Mouse (Mus musculus) stomach, embryonic 14.5 days (tissue): ENCODE measurements around the gene Ccdc96. TPM values are rescaled to one million over a fixed set of nuclear protein-coding genes. Genes with fewer than 3 reads are reported as not detected.

Experiments
- ATAC-seq: fragments of 200-750 bp; cut with Nextera tagmentation; 2 replicates; pipeline ENCODE4 v1.8.0; 2017; ENCODE audit warnings: low read depth, moderate TSS enrichment; ENCODE audit not compliant: insufficient number of reproducible peaks, insufficient read depth, low FRiP score
- H3K27ac ChIP-seq: fragments of 300-500 bp; sonication (generic); 2 replicates; pipeline ENCODE4 v1.5.1; 2014; ENCODE audit warnings: mild to moderate bottlenecking, low read length, moderate library complexity, mixed read lengths
- H3K27me3 ChIP-seq: fragments of 300-500 bp; sonication (generic); 2 replicates; pipeline ENCODE4 v1.6.1; 2014; ENCODE audit warnings: low read length, control low read depth, mixed read lengths; ENCODE audit not compliant: control insufficient read depth, insufficient read depth
- H3K36me3 ChIP-seq: fragments of 300-500 bp; sonication (generic); 2 replicates; pipeline ENCODE4 v1.6.1; 2014; ENCODE audit warnings: mild to moderate bottlenecking, control low read depth, low read length, moderate library complexity, mixed read lengths; ENCODE audit not compliant: control insufficient read depth, insufficient read depth
- H3K4me1 ChIP-seq: fragments of 300-500 bp; sonication (generic); 2 replicates; pipeline ENCODE4 v1.6.1; 2014; ENCODE audit warnings: low read length, control low read depth, mixed read lengths; ENCODE audit not compliant: control insufficient read depth, insufficient read depth
- H3K4me2 ChIP-seq: fragments of 300-500 bp; sonication (generic); replicated peaks from 2 replicates; pipeline ENCODE4 v1.6.1; 2014; ENCODE audit warnings: low read depth, low read length, control low read depth
- H3K4me3 ChIP-seq: fragments of 300-500 bp; sonication (generic); 2 replicates; pipeline ENCODE4 v1.5.1; 2014; ENCODE audit warnings: low read depth, low read length, control low read depth
- H3K9ac ChIP-seq: fragments of 300-500 bp; sonication (generic); replicated peaks from 2 replicates; pipeline ENCODE4 v1.6.1; 2014; ENCODE audit warnings: low read depth, mild to moderate bottlenecking, control low read depth, low read length, moderate library complexity, mixed read lengths
- H3K9me3 ChIP-seq: fragments of 300-500 bp; sonication (generic); 2 replicates; pipeline ENCODE4 v1.6.1; 2016; ENCODE audit warnings: low read depth, low read length, control low read depth; ENCODE audit not compliant: control insufficient read depth
- WGBS: fragments of 180-500 bp; shearing (Covaris S2); extraction: QIAGEN DNeasy Blood & Tissue Kit; methylation state at CpG from one replicate; pipeline ENCODE4 v1.1.7; 2014; 5-methylcytosine and 5-hydroxymethylcytosine counted together
- polyA plus RNA-seq: library from polyadenylated mRNA; unstranded; fragments of >200 nt; fragmentation: Nextera tagmentation; extraction: Ambion mirVana; gene quantifications from 2 replicates; pipeline ENCODE4 v1.2.1, GENCODE M21; 2014

Gene Ccdc96
- polyA plus RNA-seq, 1 experiment from 2014 or later: 0.38 TPM

DNA sequence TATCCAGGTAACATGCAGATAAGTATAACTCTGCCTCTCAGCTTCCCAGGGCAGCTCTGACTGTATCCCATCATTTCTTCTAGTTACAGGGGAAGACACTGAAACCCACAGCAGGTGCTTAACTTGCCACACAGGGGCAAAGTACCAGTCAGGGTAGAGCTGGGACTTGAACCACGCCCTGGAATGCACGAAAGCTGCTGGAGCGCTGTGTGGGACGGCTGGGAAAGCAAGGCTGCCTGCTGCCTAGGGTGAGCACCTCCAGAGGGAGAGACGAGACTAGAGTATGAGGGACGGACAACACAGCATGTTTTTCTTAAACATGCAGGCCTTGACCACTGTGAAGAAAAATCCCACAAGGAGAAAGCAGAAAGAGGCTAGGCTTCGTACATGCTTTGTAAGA is 20.8 kb downstream of the Ccdc96 start:
- Histone ChIP-seq H3K9ac (no peak overlapping the region), H3K27me3 (no peaks in the 10 kb centered on the region), H3K9me3 (no peaks in the 10 kb centered on the region), H3K4me3 (no peak overlapping the region), H3K4me2 (no peak overlapping the region), H3K27ac (no peak overlapping the region), H3K4me1 (no peaks in the 10 kb centered on the region), H3K36me3 (peaks cover 69% of the 10 kb centered on the region)
- no peak for ATAC-seq
- WGBS: 87% methylated on average over 7 of the region's 7 CpGs

DNA sequence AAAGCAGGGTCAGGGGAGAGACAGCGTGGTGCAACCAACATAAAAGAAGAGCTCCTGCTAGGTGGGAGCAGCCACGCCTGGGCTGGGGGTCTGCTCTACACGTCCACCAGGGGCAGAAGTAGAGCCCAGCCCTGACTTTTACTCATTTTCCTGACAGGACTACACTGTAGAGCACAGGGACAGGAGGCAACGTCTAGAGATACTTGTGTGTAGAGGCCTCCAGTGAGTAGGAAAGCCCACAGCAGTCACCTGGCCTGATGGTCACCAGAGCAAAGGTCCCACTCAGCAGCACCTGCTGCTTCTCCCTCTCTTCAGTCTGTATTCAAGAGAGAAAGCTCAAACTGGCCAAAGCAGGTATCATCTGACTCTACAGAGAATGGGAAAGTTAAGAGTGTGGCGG is 21.3 kb downstream of the Ccdc96 start:
- no peak overlapping the region for H3K4me2 ChIP-seq
- H3K27ac ChIP-seq: no peak overlapping the region
- no peak for ATAC-seq
- H3K9ac ChIP-seq: no peak overlapping the region
- no peak overlapping the region for H3K4me3 ChIP-seq
- no peaks in the 10 kb centered on the region for H3K4me1 ChIP-seq
- no peaks in the 10 kb centered on the region for H3K27me3 ChIP-seq
- no peaks in the 10 kb centered on the region for H3K9me3 ChIP-seq
- 74% methylated on average over 5 of the region's 5 CpGs for WGBS
- peaks cover 70% of the 10 kb centered on the region for H3K36me3 ChIP-seq

DNA sequence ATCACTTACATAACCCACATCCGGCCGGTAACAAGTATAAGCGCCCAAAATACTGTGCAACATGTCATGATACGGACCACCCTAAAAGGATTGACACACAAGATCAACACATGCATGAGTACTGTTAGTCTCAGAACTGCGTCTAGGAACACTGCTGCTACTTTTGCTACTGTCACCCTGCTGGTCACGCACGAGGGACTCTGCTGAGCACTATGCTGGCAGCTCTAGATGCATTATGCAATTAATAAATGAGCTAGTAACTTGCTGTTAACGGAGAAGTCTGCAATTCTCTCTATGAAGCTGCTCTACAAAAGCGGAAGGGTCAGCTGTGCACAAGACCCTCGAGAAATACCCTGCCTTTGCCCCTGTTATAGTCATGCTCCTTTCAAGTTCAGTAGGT is 24.0 kb downstream of the Ccdc96 start:
- no peak overlapping the region for H3K9ac ChIP-seq
- no peak overlapping the region for H3K27ac ChIP-seq
- peaks cover 73% of the 10 kb centered on the region for H3K36me3 ChIP-seq
- no peaks in the 10 kb centered on the region for H3K27me3 ChIP-seq
- no peak overlapping the region for H3K4me2 ChIP-seq
- no peak overlapping the region for H3K4me3 ChIP-seq
- no peak for ATAC-seq
- H3K9me3 ChIP-seq: no peaks in the 10 kb centered on the region
- WGBS: 91% methylated on average over 10 of the region's 10 CpGs
- H3K4me1 ChIP-seq: no peaks in the 10 kb centered on the region

DNA sequence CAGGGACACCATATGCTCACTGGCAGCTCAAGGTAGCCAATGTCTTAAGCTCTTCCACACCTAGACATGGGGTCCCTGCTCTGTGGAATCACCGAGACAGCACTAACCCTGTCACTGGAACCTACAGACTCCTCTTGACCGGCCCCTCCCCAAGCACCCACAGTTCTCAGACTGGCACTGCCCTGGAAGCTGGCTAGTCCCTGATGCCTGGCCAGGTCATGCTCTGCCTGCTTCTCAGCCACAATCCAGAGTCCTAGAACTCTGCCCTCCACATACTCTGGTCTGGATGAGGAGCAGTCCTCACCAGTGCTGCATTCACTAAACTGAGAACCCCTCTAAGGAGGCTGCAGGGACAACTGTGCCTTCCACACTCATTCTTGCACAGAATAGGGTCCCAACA is 26.6 kb downstream of the Ccdc96 start:
- H3K4me3 ChIP-seq: no peak overlapping the region
- no peaks in the 10 kb centered on the region for H3K27me3 ChIP-seq
- 100% methylated on average over 2 of the region's 2 CpGs for WGBS
- H3K4me1 ChIP-seq: no peaks in the 10 kb centered on the region
- H3K9me3 ChIP-seq: no peaks in the 10 kb centered on the region
- H3K27ac ChIP-seq: no peak overlapping the region
- H3K4me2 ChIP-seq: no peak overlapping the region
- peaks cover 55% of the 10 kb centered on the region; the same call in 1 of the 2 replicates for H3K36me3 ChIP-seq
- no peak for ATAC-seq
- no peak overlapping the region for H3K9ac ChIP-seq

DNA sequence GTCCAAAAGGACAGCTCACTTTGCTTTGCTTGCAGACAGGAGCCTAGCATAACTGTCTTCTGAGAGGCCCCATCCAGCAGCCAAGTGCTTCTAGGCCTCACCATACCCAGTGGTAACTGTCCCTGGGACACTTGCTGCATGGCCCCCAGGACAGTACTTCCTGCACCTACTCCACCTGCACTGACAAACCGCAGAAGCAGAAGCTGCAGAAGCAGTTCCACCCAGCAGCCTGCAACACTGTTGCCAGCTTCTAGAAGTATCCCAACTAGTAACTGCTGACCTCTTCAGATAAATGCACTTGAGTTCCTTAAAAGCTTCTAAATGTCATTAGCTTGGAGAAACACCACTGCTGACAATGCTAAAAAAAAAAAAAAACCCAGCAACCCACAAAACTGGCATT is 30.7 kb downstream of the Ccdc96 start:
- no peaks in the 10 kb centered on the region for H3K27me3 ChIP-seq
- no peak overlapping the region for H3K4me3 ChIP-seq
- no peak for ATAC-seq
- H3K9me3 ChIP-seq: no peaks in the 10 kb centered on the region
- H3K36me3 ChIP-seq: peaks cover 45% of the 10 kb centered on the region
- H3K4me1 ChIP-seq: no peaks in the 10 kb centered on the region
- WGBS: 95% methylated on average over 1 of the region's 1 CpGs
- no peak overlapping the region for H3K4me2 ChIP-seq
- no peak overlapping the region; the same call in 1 of the 2 replicates for H3K9ac ChIP-seq
- H3K27ac ChIP-seq: no peak overlapping the region

DNA sequence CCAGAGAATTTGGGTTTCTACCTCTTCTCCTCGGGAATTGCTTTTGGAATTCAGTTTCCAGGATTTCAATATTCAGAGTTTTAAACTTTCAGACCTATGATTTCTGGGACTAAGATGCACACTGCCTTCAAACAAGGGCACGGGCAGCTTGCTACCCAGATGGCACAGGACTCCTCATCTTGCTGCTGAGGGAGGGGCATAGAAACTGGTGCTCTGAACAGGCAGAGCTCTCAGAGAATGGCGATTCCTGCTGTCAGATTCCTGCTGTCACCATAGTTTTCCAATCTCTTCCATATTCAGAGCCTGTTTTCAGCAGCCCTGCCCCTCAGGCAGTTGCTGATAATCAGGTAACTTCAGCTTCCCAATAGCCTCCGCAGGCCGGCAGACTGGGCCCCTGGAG is 31.2 kb downstream of the Ccdc96 start:
- H3K4me3 ChIP-seq: no peak overlapping the region
- no peak for ATAC-seq

DNA sequence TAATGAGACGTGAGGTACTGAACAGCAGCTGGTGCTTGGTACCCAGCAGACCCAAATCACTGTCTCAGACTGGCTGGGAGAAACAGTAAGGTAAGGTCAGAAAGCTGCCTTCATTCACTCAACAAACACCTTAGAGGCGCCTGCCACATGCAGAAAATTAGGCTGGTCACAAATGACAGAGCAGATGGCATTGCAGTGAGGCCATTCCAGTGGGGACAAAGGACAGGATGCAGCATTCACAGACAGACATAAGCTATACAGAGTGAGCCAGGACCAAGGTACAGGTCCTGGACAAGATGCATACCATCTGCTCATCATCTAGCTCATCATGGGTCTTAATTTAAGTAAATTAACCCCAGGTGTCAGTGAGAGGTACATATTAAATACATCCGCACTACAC is 33.2 kb downstream of the Ccdc96 start:
- 86% methylated on average over 3 of the region's 3 CpGs for WGBS

More for the DNA sequence above, 31.2 kb downstream of the Ccdc96 start:
- WGBS: 87% methylated on average over 5 of the region's 5 CpGs
- Histone ChIP-seq H3K9me3 (no peaks in the 10 kb centered on the region), H3K36me3 (peaks cover 46% of the 10 kb centered on the region), H3K9ac (no peak overlapping the region), H3K27me3 (no peaks in the 10 kb centered on the region), H3K4me2 (no peak overlapping the region), H3K4me1 (no peaks in the 10 kb centered on the region), H3K27ac (no peak overlapping the region)

DNA sequence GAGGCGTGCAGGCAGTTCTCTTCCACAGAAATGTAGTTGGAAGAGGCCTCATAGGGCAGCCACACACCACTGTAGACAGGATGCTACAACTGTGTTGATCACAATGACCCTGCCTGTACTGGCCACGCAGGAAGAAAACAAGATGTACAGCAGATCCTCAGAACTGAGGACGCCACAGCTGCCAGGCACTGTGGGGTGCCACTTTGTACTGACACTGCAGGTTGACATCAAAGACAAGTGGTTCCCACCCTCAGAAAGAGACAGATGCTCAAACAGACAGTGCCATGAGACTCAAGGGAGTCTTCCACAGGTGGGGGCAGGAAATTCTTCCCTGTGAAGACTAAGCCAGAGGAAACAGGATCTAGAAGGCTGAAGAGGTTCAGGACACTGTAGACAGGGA is 35.4 kb downstream of the Ccdc96 start:
- 78% methylated on average over 3 of the region's 3 CpGs for WGBS
- peaks cover 41% of the 10 kb centered on the region for H3K36me3 ChIP-seq

More for the DNA sequence above, 33.2 kb downstream of the Ccdc96 start:
- Histone ChIP-seq H3K9ac (no peak overlapping the region), H3K27ac (no peak overlapping the region), H3K4me2 (no peak overlapping the region), H3K4me1 (no peaks in the 10 kb centered on the region), H3K4me3 (no peak overlapping the region), H3K36me3 (peaks cover 41% of the 10 kb centered on the region), H3K9me3 (no peaks in the 10 kb centered on the region), H3K27me3 (no peaks in the 10 kb centered on the region)
- ATAC-seq: no peak

DNA sequence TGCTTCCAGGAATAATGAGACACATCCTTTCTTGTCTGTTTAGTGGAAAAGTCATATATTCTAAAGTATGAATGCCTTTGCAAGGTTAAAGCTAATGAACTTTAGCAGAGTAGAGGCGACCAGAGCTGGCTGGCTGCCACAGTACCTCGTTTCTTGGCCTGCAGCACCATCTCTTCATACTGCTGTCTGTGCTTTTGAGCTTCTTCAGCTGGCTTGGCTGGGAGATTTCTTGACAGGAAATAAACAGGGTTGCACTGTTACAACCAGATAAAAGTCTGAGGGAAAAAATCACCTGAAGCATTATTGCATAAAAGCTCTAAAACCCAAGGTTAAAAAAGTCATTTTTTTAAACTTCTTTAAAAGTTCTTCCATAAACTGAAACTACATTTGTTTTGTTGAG is 38.4 kb downstream of the Ccdc96 start:
- WGBS: 48% methylated on average over 2 of the region's 2 CpGs
- Histone ChIP-seq H3K9ac (no peak overlapping the region), H3K4me3 (no peak overlapping the region), H3K27ac (no peak overlapping the region), H3K4me2 (no peak overlapping the region), H3K36me3 (peaks cover 40% of the 10 kb centered on the region), H3K9me3 (no peaks in the 10 kb centered on the region), H3K27me3 (no peaks in the 10 kb centered on the region), H3K4me1 (no peaks in the 10 kb centered on the region)
- ATAC-seq: peak; percentile 49; the same call in 1 of the 2 replicates

More for the DNA sequence above, 35.4 kb downstream of the Ccdc96 start:
- no peak overlapping the region for H3K27ac ChIP-seq
- no peak overlapping the region for H3K9ac ChIP-seq
- H3K4me3 ChIP-seq: no peak overlapping the region
- H3K27me3 ChIP-seq: no peaks in the 10 kb centered on the region
- ATAC-seq: no peak
- no peaks in the 10 kb centered on the region for H3K9me3 ChIP-seq
- no peak overlapping the region for H3K4me2 ChIP-seq
- no peaks in the 10 kb centered on the region for H3K4me1 ChIP-seq
